Mouse (Mus musculus): ENCODE data around the gene Lhx3. TPM values are rescaled to one million over a fixed set of nuclear protein-coding genes. Genes with fewer than 3 reads are reported as not detected.

Lhx3 gene
- polyA plus RNA-seq, 2 experiments, result not detected

DNA sequence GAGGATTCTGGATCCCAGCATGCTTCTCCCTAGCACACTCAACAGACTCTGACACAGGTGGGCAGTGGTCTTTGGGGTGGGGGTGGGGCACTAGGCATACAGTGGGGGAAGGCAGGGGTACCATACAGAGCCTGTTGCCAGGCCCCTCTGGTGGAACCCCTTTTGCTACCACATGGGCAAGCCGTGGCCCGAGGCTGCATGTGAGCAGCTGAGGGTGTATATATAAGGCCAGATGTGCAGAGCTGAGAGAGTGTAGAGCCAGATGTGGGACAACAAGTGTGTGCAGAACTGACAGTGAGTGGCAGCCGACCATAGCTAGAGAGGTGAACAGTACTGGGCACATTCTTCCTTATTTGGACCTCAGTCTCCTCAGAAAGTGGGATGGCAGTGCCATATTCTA is 41.2 kb downstream of the Lhx3 start:
- Histone ChIP-seq H3K9ac (replicated peaks) (no peak overlapping the region), H3K4me2 (ENCODE audit: low read depth) (no peak overlapping the region), H3K4me3 (ENCODE audit: insufficient read depth in 1 of 2, low read depth in 2 of 2, low read length in 2 of 2) (no peak overlapping the region), H3K4me1 (replicated peaks; ENCODE audit: control insufficient read depth in 2 of 2, insufficient read depth in 2 of 2, low read length in 1 of 2) (no peaks in the 10 kb centered on the region; a peak in 1 of 4 replicates), H3K27me3 (ENCODE audit: control insufficient read depth, insufficient read depth, low read length) (no peaks in the 10 kb centered on the region), H3K9me3 (ENCODE audit: control insufficient read depth, low read length) (no peaks in the 10 kb centered on the region), H3K36me3 (replicated peaks; ENCODE audit: control insufficient read depth, insufficient read depth, low read depth) (no peaks in the 10 kb centered on the region), H3K27ac (no peak overlapping the region)
- WGBS (ENCODE audit: insufficient replicate concordance), result 77% methylated on average over 3 of the region's 3 CpGs
- no peak for TF ChIP-seq CTCF (IDR thresholded peaks at IDR 0.05; ENCODE audit: low read depth)
- no peak for TF ChIP-seq EP300 (IDR thresholded peaks at IDR 0.05; ENCODE audit: low read depth)
- DNase-seq (ENCODE audit: low read depth in 3 of 3, low spot score in 3 of 3) (no peak), ATAC-seq (ENCODE audit: insufficient read depth) (no peak)

DNA sequence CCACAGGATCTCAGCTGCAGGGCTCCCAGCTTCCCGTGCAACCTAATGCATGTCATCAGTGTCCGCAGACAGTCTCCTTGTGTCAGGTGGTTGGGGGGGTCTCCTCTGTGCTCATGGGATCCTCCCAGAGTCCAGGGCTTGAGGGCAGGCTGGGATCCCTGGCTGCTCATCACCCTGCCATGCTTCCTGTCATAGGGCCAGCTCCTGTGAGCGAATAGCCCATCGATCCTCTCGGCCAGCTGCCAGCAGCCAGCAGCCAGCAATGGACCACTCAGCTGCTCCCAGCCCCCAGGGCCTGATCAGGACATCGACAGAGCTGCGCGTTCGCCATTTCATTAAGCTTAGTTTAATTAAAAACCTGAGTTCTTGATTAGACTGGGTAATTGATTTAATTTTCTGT is 50.0 kb downstream of the Lhx3 start:
- H3K4me3 ChIP-seq (ENCODE audit: insufficient read depth in 1 of 2, low read depth in 2 of 2, low read length in 2 of 2), result no peak overlapping the region
- no peak for TF ChIP-seq EP300 (IDR thresholded peaks at IDR 0.05; ENCODE audit: low read depth)
- TF ChIP-seq CTCF (IDR thresholded peaks at IDR 0.05; ENCODE audit: low read depth), result no peak
- no peaks in the 10 kb centered on the region for H3K36me3 ChIP-seq (replicated peaks; ENCODE audit: control insufficient read depth, insufficient read depth, low read depth)
- no peak overlapping the region for H3K27ac ChIP-seq
- H3K27me3 ChIP-seq (ENCODE audit: control insufficient read depth, insufficient read depth, low read length), result no peaks in the 10 kb centered on the region
- H3K9me3 ChIP-seq (ENCODE audit: control insufficient read depth, low read length), result no peaks in the 10 kb centered on the region
- no peak overlapping the region for H3K9ac ChIP-seq (replicated peaks)
- 83% methylated on average over 9 of the region's 9 CpGs for whole genome bisulfite sequencing (ENCODE audit: insufficient replicate concordance)
- H3K4me2 ChIP-seq (ENCODE audit: low read depth), result no peak overlapping the region
- peaks cover 7 to 13% of the 10 kb centered on the region in 2 experiments for H3K4me1 ChIP-seq (replicated peaks; ENCODE audit: control insufficient read depth in 2 of 2, insufficient read depth in 2 of 2, low read length in 1 of 2)
- ATAC-seq (ENCODE audit: insufficient read depth) (no peak), DNase-seq (ENCODE audit: low read depth in 3 of 3, low spot score in 3 of 3) (no peak)

DNA sequence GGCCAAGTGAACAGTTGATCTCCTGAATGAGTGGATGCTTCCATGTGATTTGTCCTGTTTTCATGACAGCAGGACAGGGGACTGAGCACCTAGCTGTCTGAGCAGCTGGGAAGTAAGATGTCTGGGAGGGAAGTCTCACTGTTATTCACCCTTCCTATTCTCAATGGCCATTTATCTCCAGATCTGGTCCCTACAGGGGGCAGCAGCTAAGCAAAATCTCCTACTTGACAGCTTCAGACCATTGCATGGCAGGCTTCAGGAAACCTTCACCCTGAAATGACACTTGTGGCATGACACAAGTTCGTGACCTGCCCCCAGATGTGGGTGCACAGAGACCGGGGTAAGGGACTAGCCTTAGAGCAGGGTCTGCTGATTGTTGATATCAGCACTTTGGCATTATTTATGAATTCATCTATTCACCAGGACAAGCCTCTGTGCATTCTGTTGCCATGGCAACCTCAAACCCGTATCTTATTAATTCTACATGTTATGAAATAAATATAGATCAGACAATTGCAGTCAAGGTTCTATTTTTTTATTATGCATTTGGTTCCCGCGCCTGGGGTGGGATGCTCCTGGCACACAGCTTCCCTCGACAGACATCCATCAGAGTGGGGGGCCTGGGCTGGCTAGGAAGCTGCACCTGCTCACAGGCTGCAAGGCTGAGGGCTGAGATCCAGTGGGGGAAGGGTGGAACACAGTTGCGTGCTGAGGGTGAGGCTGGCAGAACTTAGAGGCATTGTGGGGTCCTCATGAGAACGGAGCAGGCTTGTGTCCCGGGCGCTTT is 51.7 kb downstream of the Lhx3 start:
- H3K27ac ChIP-seq, result no peak overlapping the region
- DNase-seq (ENCODE audit: low read depth in 3 of 3, low spot score in 3 of 3) (no peak), ATAC-seq (ENCODE audit: insufficient read depth) (no peak)
- H3K27me3 ChIP-seq (ENCODE audit: control insufficient read depth, insufficient read depth, low read length), result no peaks in the 10 kb centered on the region
- H3K9me3 ChIP-seq (ENCODE audit: control insufficient read depth, low read length), result no peaks in the 10 kb centered on the region
- no peak overlapping the region for H3K4me3 ChIP-seq (ENCODE audit: insufficient read depth in 1 of 2, low read depth in 2 of 2, low read length in 2 of 2)
- H3K9ac ChIP-seq (replicated peaks), result no peak overlapping the region
- H3K36me3 ChIP-seq (replicated peaks; ENCODE audit: control insufficient read depth, insufficient read depth, low read depth), result no peaks in the 10 kb centered on the region
- H3K4me2 ChIP-seq (ENCODE audit: low read depth), result no peak overlapping the region
- H3K4me1 ChIP-seq (replicated peaks; ENCODE audit: control insufficient read depth in 2 of 2, insufficient read depth in 2 of 2, low read length in 1 of 2), result peaks cover 7 to 15% of the 10 kb centered on the region in 2 experiments
- 69% methylated on average over 10 of the region's 10 CpGs for WGBS (ENCODE audit: insufficient replicate concordance)
- no peak for TF ChIP-seq EP300 (IDR thresholded peaks at IDR 0.05; ENCODE audit: low read depth)
- no peak for TF ChIP-seq CTCF (IDR thresholded peaks at IDR 0.05; ENCODE audit: low read depth)

DNA sequence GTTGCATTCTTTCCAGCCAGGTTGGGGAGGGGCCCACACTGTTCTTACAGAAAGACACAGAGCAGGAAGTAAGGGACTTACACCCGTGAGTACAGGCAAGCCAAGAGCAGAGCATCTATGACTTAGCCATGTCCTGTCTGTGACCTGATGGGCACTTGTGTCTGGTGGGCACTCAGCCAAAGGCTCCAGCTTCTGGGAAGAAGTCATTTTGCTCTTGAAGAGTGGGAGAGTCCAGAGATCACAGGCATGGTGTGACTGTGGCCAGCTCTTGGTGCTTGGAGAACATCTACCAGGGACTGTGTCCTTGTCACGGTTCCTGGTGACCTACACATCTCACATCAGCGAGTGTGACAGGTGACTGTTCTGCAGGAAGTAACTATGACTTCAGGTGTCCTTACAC is 52.4 kb downstream of the Lhx3 start:
- no peak for ATAC-seq (ENCODE audit: insufficient read depth)
- Histone ChIP-seq H3K27me3 (ENCODE audit: control insufficient read depth, insufficient read depth, low read length) (no peaks in the 10 kb centered on the region), H3K9ac (replicated peaks) (no peak overlapping the region), H3K27ac (no peak overlapping the region), H3K4me1 (replicated peaks; ENCODE audit: control insufficient read depth in 2 of 2, insufficient read depth in 2 of 2, low read length in 1 of 2) (peaks cover 7 to 15% of the 10 kb centered on the region in 2 experiments), H3K9me3 (ENCODE audit: control insufficient read depth, low read length) (no peaks in the 10 kb centered on the region), H3K36me3 (replicated peaks; ENCODE audit: control insufficient read depth, insufficient read depth, low read depth) (no peaks in the 10 kb centered on the region), H3K4me3 (ENCODE audit: insufficient read depth in 1 of 2, low read depth in 2 of 2, low read length in 2 of 2) (no peak overlapping the region), H3K4me2 (ENCODE audit: low read depth) (no peak overlapping the region)
- WGBS (ENCODE audit: insufficient replicate concordance), result 48% methylated on average over 3 of the region's 3 CpGs
- TF ChIP-seq EP300 (IDR thresholded peaks at IDR 0.05; ENCODE audit: low read depth) (no peak), CTCF (IDR thresholded peaks at IDR 0.05; ENCODE audit: low read depth) (no peak)
- DNase-seq (ENCODE audit: low read depth in 3 of 3, low spot score in 3 of 3), result no peak

DNA sequence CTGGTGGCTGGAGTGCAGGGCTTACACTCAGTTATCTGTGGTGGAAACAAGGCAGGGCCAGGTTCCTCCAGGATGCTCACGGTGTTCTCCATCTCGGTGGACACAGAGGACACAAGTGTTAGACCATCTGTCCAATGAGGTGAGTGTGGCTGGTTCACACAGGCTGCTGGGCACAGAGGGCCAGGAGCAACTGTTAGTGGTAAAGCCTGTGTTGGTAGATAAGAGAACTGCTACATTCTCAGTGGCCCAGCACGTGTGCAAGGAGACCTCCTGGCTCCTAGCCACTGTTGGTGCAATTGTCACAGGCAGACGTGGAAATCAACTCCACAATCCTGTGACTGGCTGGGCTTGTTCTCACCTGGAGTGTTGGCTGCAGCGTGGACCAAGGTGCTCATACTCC is 53.5 kb downstream of the Lhx3 start:
- peak in 1 of 3 experiments; percentile 33 for DNase-seq (ENCODE audit: low read depth in 3 of 3, low spot score in 3 of 3)
- peak; percentile 81 for ATAC-seq (ENCODE audit: insufficient read depth)
- Histone ChIP-seq H3K9me3 (ENCODE audit: control insufficient read depth, low read length) (no peaks in the 10 kb centered on the region), H3K9ac (replicated peaks) (no peak overlapping the region), H3K27ac (no peak overlapping the region), H3K27me3 (ENCODE audit: control insufficient read depth, insufficient read depth, low read length) (no peaks in the 10 kb centered on the region), H3K36me3 (replicated peaks; ENCODE audit: control insufficient read depth, insufficient read depth, low read depth) (no peaks in the 10 kb centered on the region), H3K4me3 (ENCODE audit: insufficient read depth in 1 of 2, low read depth in 2 of 2, low read length in 2 of 2) (no peak overlapping the region), H3K4me1 (replicated peaks; ENCODE audit: control insufficient read depth in 2 of 2, insufficient read depth in 2 of 2, low read length in 1 of 2) (peaks cover 7 to 15% of the 10 kb centered on the region in 2 experiments), H3K4me2 (ENCODE audit: low read depth) (no peak overlapping the region)
- 13% methylated on average over 5 of the region's 5 CpGs for WGBS (ENCODE audit: insufficient replicate concordance)
- TF ChIP-seq EP300 (IDR thresholded peaks at IDR 0.05; ENCODE audit: low read depth), result peak; percentile 75
- TF ChIP-seq CTCF (IDR thresholded peaks at IDR 0.05; ENCODE audit: low read depth), result no peak
